Comparison of ENCODE assay signal across 8 mouse cellular contexts in genomic region chr1:157101122-157101865, GRCm38 (mm10). TPM values are rescaled to one million over a fixed set of nuclear protein-coding genes. Genes with fewer than 3 reads are reported as not detected.
DNase-seq lines count a peak whose midpoint lies in the region; ATAC-seq lines count a peak whose summit lies in the region.

No protein-coding gene starts in this region.

- 0 out of 2 replicates have a peak, but pooled peaks cover 5% of the 10 kb centered on the region for H3K9me3 ChIP-seq in limb, embryonic 12.5 days
- no peaks in the 10 kb centered on the region for H3K9me3 ChIP-seq in midbrain, embryonic 13.5 days

- peak overlapping the region; percentile 26 for H3K4me3 ChIP-seq in limb, embryonic 12.5 days (replicated peaks)
- peak overlapping the region; percentile 28 for H3K4me3 ChIP-seq in midbrain, embryonic 13.5 days (replicated peaks)

- intact Hi-C loops in heart, postnatal 25 days (cut with DNase I): no loop called here

- peak overlapping the region; percentile 55 for H3K4me2 ChIP-seq in limb, embryonic 12.5 days
- H3K4me2 ChIP-seq in midbrain, embryonic 13.5 days (replicated peaks): peak overlapping the region; percentile 56

- no peaks in the 10 kb centered on the region for H3K36me3 ChIP-seq in limb, embryonic 12.5 days
- H3K36me3 ChIP-seq in midbrain, embryonic 13.5 days: no peaks in the 10 kb centered on the region

- H3K27me3 ChIP-seq in limb, embryonic 12.5 days: no peaks in the 10 kb centered on the region
- no peaks in the 10 kb centered on the region for H3K27me3 ChIP-seq in midbrain, embryonic 13.5 days

- H3K9ac ChIP-seq in limb, embryonic 12.5 days (replicated peaks): peak overlapping the region; percentile 47
- H3K9ac ChIP-seq in midbrain, embryonic 13.5 days (replicated peaks): peak overlapping the region; percentile 63

- H3K4me1 ChIP-seq in limb, embryonic 12.5 days (replicated peaks): peaks cover 8% of the 10 kb centered on the region
- H3K4me1 ChIP-seq in midbrain, embryonic 13.5 days (replicated peaks): peaks cover 10% of the 10 kb centered on the region

- ATAC-seq in limb, embryonic 12.5 days (ENCODE audit: insufficient number of reproducible peaks, insufficient read depth, low FRiP score, low TSS enrichment, low read depth): peak; percentile 32; the same call in 1 of the 2 replicates
- peak; percentile 92 for ATAC-seq in midbrain, embryonic 13.5 days

- no peak overlapping the region for H3K27ac ChIP-seq in limb, embryonic 12.5 days
- peak overlapping the region; percentile 88 for H3K27ac ChIP-seq in midbrain, embryonic 13.5 days

- peak; percentile 15 for DNase-seq in urinary bladder, postnatal 25 days (ENCODE audit: low spot score)
- DNase-seq in urinary bladder, postnatal 10 days (ENCODE audit: low spot score): no peak
- DNase-seq in fibroblast of lung, adult 2 months (ENCODE audit: low read depth): peak; percentile 9
- DNase-seq in heart, postnatal 25 days (ENCODE audit: low spot score): peak; percentile 19
- peak; percentile 66 for DNase-seq in thymus, postnatal 4 days
- no peak for DNase-seq in adipocyte (ENCODE audit: low spot score)

- WGBS in limb, embryonic 12.5 days: 19% methylated on average over 19 of the region's 19 CpGs
- WGBS in midbrain, embryonic 13.5 days: 11% methylated on average over 19 of the region's 19 CpGs

RNA-seq across cellular contexts. Expression of gene Tex35, which starts 7.2 kb away (rescaled TPM):
- not detected for total RNA-seq in heart, postnatal 25 days (2021)
- not detected in 2 replicates for polyA plus RNA-seq in limb, embryonic 12.5 days (2016; fragmentation: Nextera tagmentation; extraction: Ambion mirVana)
- not detected in 2 replicates for polyA plus RNA-seq in midbrain, embryonic 13.5 days (2015; fragmentation: Nextera tagmentation; extraction: Ambion mirVana)

Comparison
In these comparisons a context has a peak if more than half of its experiments do, and no peak if none do; other contexts are left out.
1. DNase-seq: peak in urinary bladder, postnatal 25 days (single experiment), fibroblast of lung, adult 2 months (single experiment), heart, postnatal 25 days (single experiment) and thymus, postnatal 4 days (single experiment); none in urinary bladder, postnatal 10 days (single experiment) and adipocyte (single experiment).